Mouse (Mus musculus) olfactory bulb, adult 2 months (tissue): ENCODE results near the gene Zbtb7a.
"Not testable (repeated sequence)": the region's sequence is repeated elsewhere in the genome, so short reads cannot be mapped to it uniquely, and the experiment has no call there.

Experiments
- CTCF ChIP-seq: fragments of 200-500 bp; IDR thresholded peaks from 2 replicates; pipeline ENCODE4 v1.5.1; 2012; ENCODE audit warnings: low read depth, mild to moderate bottlenecking, low read length, moderate library complexity; ENCODE audit not compliant: insufficient read depth
- POLR2A ChIP-seq: fragments of 200-500 bp; IDR thresholded peaks from 2 replicates; pipeline ENCODE4 v1.6.1; 2012; ENCODE audit warnings: mild to moderate bottlenecking, low read depth, low read length, moderate library complexity; ENCODE audit not compliant: insufficient read depth

DNA sequence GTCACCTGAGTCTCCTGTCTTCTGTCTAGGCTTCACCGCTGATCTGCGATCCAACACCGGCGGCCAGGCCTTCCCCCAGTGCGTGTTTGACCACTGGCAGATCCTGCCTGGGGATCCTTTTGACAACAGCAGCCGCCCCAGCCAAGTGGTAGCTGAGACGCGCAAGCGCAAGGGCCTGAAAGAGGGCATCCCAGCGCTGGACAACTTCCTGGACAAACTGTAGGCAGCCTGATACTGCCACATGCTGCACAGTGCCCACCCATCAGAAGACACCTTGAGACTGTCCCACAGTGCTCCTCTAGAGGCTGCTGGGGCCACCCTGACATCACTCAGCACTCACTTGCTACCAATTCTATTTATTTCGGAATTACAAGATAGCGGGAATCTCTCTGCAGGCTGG, 46.8 kb downstream of the Zbtb7a start:
- not testable (repeated sequence) for TF ChIP-seq CTCF, POLR2A
